Mouse (Mus musculus) myocyte (in vitro differentiated cells): ENCODE measurements around the gene Itpr1.

Experiments
- CEBPB ChIP-seq: IDR thresholded peaks from 2 replicates; pipeline ENCODE4 v1.6.1; 2011; ENCODE audit warnings: mild to moderate bottlenecking, moderate library complexity; ENCODE audit not compliant: poor library complexity, insufficient read depth, severe bottlenecking
- E2F4 ChIP-seq: IDR thresholded peaks from one replicate; pipeline ENCODE4 v1.6.1; 2011; ENCODE audit warnings: mild to moderate bottlenecking, control low read depth, moderate library complexity; ENCODE audit not compliant: insufficient read depth
- MAX ChIP-seq: IDR thresholded peaks from one replicate; pipeline ENCODE4 v1.6.1; 2011; ENCODE audit warnings: low read depth, mild to moderate bottlenecking, control low read depth
- MYOG ChIP-seq, 3 experiments: IDR thresholded peaks; one replicate each; pipeline ENCODE4 v1.6.1; 2011; ENCODE audit warnings: control low read depth in 2 of 3, low read depth in 2 of 3, mild to moderate bottlenecking in 2 of 3; ENCODE audit not compliant: insufficient read length in 2 of 3, control insufficient read depth in 1 of 3, insufficient read depth in 1 of 3
- POLR2A ChIP-seq: IDR thresholded peaks from one replicate; pipeline ENCODE4 v1.6.1; 2011; ENCODE audit warnings: low read depth, mild to moderate bottlenecking, control low read depth, moderate library complexity; ENCODE audit not compliant: insufficient read length
- POLR2AphosphoS2 ChIP-seq: IDR thresholded peaks from one replicate; pipeline ENCODE4 v1.6.1; 2011; ENCODE audit warnings: low read depth, control low read depth; ENCODE audit not compliant: insufficient read length
- TCF12 ChIP-seq: IDR thresholded peaks from one replicate; pipeline ENCODE4 v1.6.1; 2011; ENCODE audit warnings: mild to moderate bottlenecking, control low read depth; ENCODE audit not compliant: poor library complexity, insufficient read depth, severe bottlenecking
- USF1 ChIP-seq: IDR thresholded peaks from one replicate; pipeline ENCODE4 v1.6.1; 2011; ENCODE audit warnings: low read depth, mild to moderate bottlenecking, control low read depth, moderate library complexity

GRCm38 (mm10) chr6:108240754-108241153, 27.9 kb downstream of the Itpr1 start:
- TF ChIP-seq CEBPB (no peak), MAX (no peak), POLR2A (no peak), USF1 (no peak), POLR2AphosphoS2 (no peak), MYOG (IDR thresholded peaks at IDR 0.05; ENCODE audit: control insufficient read depth in 1 of 3, insufficient read depth in 1 of 3, insufficient read length in 2 of 3, low read depth in 2 of 3) (no peak), TCF12 (no peak), E2F4 (no peak)
